Mouse (Mus musculus) stomach, postnatal 0 days (tissue): ENCODE results near the gene Pp2d1. TPM values are rescaled to one million over a fixed set of nuclear protein-coding genes. Genes with fewer than 3 reads are reported as not detected.
A peak's percentile ranks its signal among the peaks of the same experiment; 100 is the strongest.

Source experiments
- ATAC-seq: fragments of 200-750 bp; cut with Nextera tagmentation; 2 replicates; pipeline ENCODE4 v1.8.0; 2017; ENCODE audit not compliant: low FRiP score, low TSS enrichment
- DNase-seq: peaks from one replicate; pipeline ENCODE4 v3.0.0-alpha.2; 2016; ENCODE audit warnings: low spot score
- H3K27ac ChIP-seq: fragments of 300-500 bp; sonication (generic); replicated peaks from 2 replicates; pipeline ENCODE4 v1.5.1; 2014; ENCODE audit warnings: mild to moderate bottlenecking, control low read depth
- H3K27me3 ChIP-seq: fragments of 300-500 bp; sonication (generic); 2 replicates; pipeline ENCODE4 v1.6.1; 2014; ENCODE audit warnings: low read length; ENCODE audit not compliant: control insufficient read depth, insufficient read depth
- H3K36me3 ChIP-seq: fragments of 300-500 bp; sonication (generic); 2 replicates; pipeline ENCODE4 v1.6.1; 2014; ENCODE audit warnings: low read length, mixed read lengths; ENCODE audit not compliant: control insufficient read depth, insufficient read depth
- H3K4me1 ChIP-seq: fragments of 300-500 bp; sonication (generic); replicated peaks from 2 replicates; pipeline ENCODE4 v1.6.1; 2014; ENCODE audit warnings: antibody characterized with exemption; ENCODE audit not compliant: control insufficient read depth, insufficient read depth
- H3K4me2 ChIP-seq: fragments of 300-500 bp; sonication (generic); replicated peaks from 2 replicates; pipeline ENCODE4 v1.6.1; 2014; ENCODE audit warnings: low read depth, mild to moderate bottlenecking, control low read depth, moderate library complexity
- H3K4me3 ChIP-seq: fragments of 300-500 bp; sonication (generic); 2 replicates; pipeline ENCODE4 v1.5.1; 2014; ENCODE audit warnings: low read depth, low read length, control low read depth
- H3K9ac ChIP-seq: fragments of 300-500 bp; sonication (generic); 2 replicates; pipeline ENCODE4 v1.6.1; 2014; ENCODE audit warnings: mild to moderate bottlenecking, low read length, control low read depth, mixed read lengths
- H3K9me3 ChIP-seq: fragments of 300-500 bp; sonication (generic); 2 replicates; pipeline ENCODE4 v1.6.1; 2016; ENCODE audit warnings: low read length; ENCODE audit not compliant: control insufficient read depth
- CTCF ChIP-seq: IDR thresholded peaks from 2 replicates; pipeline ENCODE4 v1.5.1; 2016; ENCODE audit warnings: antibody characterized with exemption, low read depth, mild to moderate bottlenecking, moderate library complexity
- EP300 ChIP-seq: optimal IDR thresholded peaks from 2 replicates; pipeline ENCODE3; 2016; ENCODE audit warnings: antibody characterized with exemption
- WGBS: fragments of 180-500 bp; shearing (Covaris S2); extraction: QIAGEN DNeasy Blood & Tissue Kit; methylation state at CpG from one replicate; pipeline ENCODE4 v1.1.7; 2014; 5-methylcytosine and 5-hydroxymethylcytosine counted together
- polyA plus RNA-seq: library from polyadenylated mRNA; unstranded; fragments of >200 nt; fragmentation: Nextera tagmentation; extraction: Ambion mirVana; gene quantifications from 2 replicates; pipeline ENCODE4 v1.2.1, GENCODE M21; 2015

Gene Pp2d1
- polyA plus RNA-seq, 1 experiment from 2014 or later, result 0.12 TPM

GRCm38 (mm10) chr17:53568118-53568517, 28.9 kb upstream of the Pp2d1 start:
- no peak for TF ChIP-seq EP300
- TF ChIP-seq CTCF, result no peak
- no peaks in the 10 kb centered on the region for H3K36me3 ChIP-seq
- H3K9me3 ChIP-seq, result no peaks in the 10 kb centered on the region
- peak overlapping the region; percentile 87 for H3K4me3 ChIP-seq
- no peaks in the 10 kb centered on the region for H3K27me3 ChIP-seq
- DNase-seq (peak; percentile 83), ATAC-seq (peak; percentile 79)
- H3K4me1 ChIP-seq, result no peaks in the 10 kb centered on the region
- H3K9ac ChIP-seq, result peak overlapping the region; percentile 92
- peak overlapping the region; percentile 98 for H3K27ac ChIP-seq
- WGBS, result under 1% methylated on average over 15 of the region's 15 CpGs
- H3K4me2 ChIP-seq, result peak overlapping the region; percentile 96

GRCm38 (mm10) chr17:53567346-53568101, 28.3 kb upstream of the Pp2d1 start:
- under 1% methylated on average over 40 of the region's 67 CpGs for WGBS

GRCm38 (mm10) chr17:53566919-53567345, 27.7 kb upstream of the Pp2d1 start:
- H3K4me1 ChIP-seq, result no peaks in the 10 kb centered on the region
- H3K27ac ChIP-seq, result peak overlapping the region; percentile 98
- no peaks in the 10 kb centered on the region for H3K36me3 ChIP-seq
- ATAC-seq (peak; percentile 73), DNase-seq (peak; percentile 80)
- peak overlapping the region; percentile 96 for H3K4me2 ChIP-seq
- H3K9me3 ChIP-seq, result no peaks in the 10 kb centered on the region
- H3K27me3 ChIP-seq, result no peaks in the 10 kb centered on the region
- H3K4me3 ChIP-seq, result peak overlapping the region; percentile 87
- peak overlapping the region; percentile 92 for H3K9ac ChIP-seq
- WGBS, result under 1% methylated on average over 37 of the region's 51 CpGs
- TF ChIP-seq CTCF (peak; percentile 47), EP300 (no peak)

More at GRCm38 (mm10) chr17:53567346-53568101, 28.3 kb upstream of the Pp2d1 start:
- Histone ChIP-seq H3K36me3 (no peaks in the 10 kb centered on the region), H3K4me2 (peak overlapping the region; percentile 96), H3K9ac (peak overlapping the region; percentile 92), H3K27me3 (no peaks in the 10 kb centered on the region), H3K4me1 (no peaks in the 10 kb centered on the region), H3K9me3 (no peaks in the 10 kb centered on the region), H3K27ac (peak overlapping the region; percentile 98), H3K4me3 (peak overlapping the region; percentile 87)
- ATAC-seq (peak; percentile 55), DNase-seq (peak; percentile 62)
- TF ChIP-seq EP300, result no peak
- TF ChIP-seq CTCF, result peak; percentile 42

- Histone ChIP-seq H3K4me1 (no peaks in the 10 kb centered on the region), H3K4me2 (peak within 1 kb of the TSS; percentile 96), H3K4me3 (peak within 1 kb of the TSS; percentile 87), H3K9ac (peak within 1 kb of the TSS; percentile 92), H3K27me3 (no peaks in the 10 kb centered on the region), H3K27ac (peak within 1 kb of the TSS; percentile 98), H3K9me3 (no peaks in the 10 kb centered on the region), H3K36me3 (no peaks in the 10 kb centered on the region)
- WGBS, result 3% methylated on average over 20 of the region's 20 CpGs
- peak; percentile 37 for DNase-seq
- no peak for TF ChIP-seq EP300
- no peak for TF ChIP-seq CTCF
- no peak for ATAC-seq
Observed at GRCm38 (mm10) chr17:53566161-53566918, 27.1 kb upstream of the Pp2d1 start, which contains the start of gene Kat2b. Gene Kat2b (plus strand): TSS chr17:53566861.

GRCm38 (mm10) chr17:53564837-53565236, 25.6 kb upstream of the Pp2d1 start:
- H3K36me3 ChIP-seq, result no peaks in the 10 kb centered on the region
- no peak for TF ChIP-seq CTCF
- no peak for TF ChIP-seq EP300
- H3K4me1 ChIP-seq, result no peaks in the 10 kb centered on the region
- no peak overlapping the region for H3K27ac ChIP-seq
- no peak overlapping the region for H3K4me2 ChIP-seq
- H3K9ac ChIP-seq, result no peak overlapping the region
- ATAC-seq (no peak), DNase-seq (no peak)
- H3K9me3 ChIP-seq, result no peaks in the 10 kb centered on the region
- H3K27me3 ChIP-seq, result no peaks in the 10 kb centered on the region
- no peak overlapping the region for H3K4me3 ChIP-seq
- WGBS, result 82% methylated on average over 4 of the region's 4 CpGs
